Comparison of ENCODE assay signal across 8 mouse cellular contexts in genomic region chr4:58266294-58266693, GRCm38 (mm10). TPM values are rescaled to one million over a fixed set of nuclear protein-coding genes. Genes with fewer than 3 reads are reported as not detected.
DNase-seq lines count a peak whose midpoint lies in the region; ATAC-seq and TF ChIP-seq lines count a peak whose summit lies in the region.
"Had no signal": no experiment of that assay in that cellular context is flagged by ENCODE, and none has a peak within 500 bp of the region (broad histone marks: within the 10 kb centered on the region; RNA-seq: fewer than 3 reads in every experiment).

No protein-coding gene starts in this region.

- peak; percentile 34 for DNase-seq in kidney, adult 2 months
- peak; percentile 49 for DNase-seq in urinary bladder, postnatal 14 days (ENCODE audit: low spot score)
- DNase-seq in urinary bladder, postnatal 4 days (ENCODE audit: low spot score in 2 of 2) = no peak
- DNase-seq in left cerebral cortex, postnatal 25 days (ENCODE audit: low spot score in 2 of 2) = peak; percentile 26 to 42

- peak; percentile 65 for TF ChIP-seq CTCF in kidney, adult 2 months (conservative IDR thresholded peaks at IDR 0.05; ENCODE audit: insufficient read depth, insufficient read length, low read depth, low read length)
- peak; percentile 65 for TF ChIP-seq CTCF in cortical plate, adult 2 months (IDR thresholded peaks at IDR 0.05; ENCODE audit: extremely low read depth, insufficient read depth, low read length)

- H3K9ac ChIP-seq in kidney, embryonic 16.5 days (replicated peaks; ENCODE audit: low read length) = no peak overlapping the region

- H3K4me1 ChIP-seq in kidney, adult 2 months (ENCODE audit: control insufficient read depth, insufficient read depth, low read length) = no peaks in the 10 kb centered on the region
- H3K4me1 ChIP-seq in kidney, embryonic 16.5 days (ENCODE audit: insufficient read depth, low read length) = no peaks in the 10 kb centered on the region
- no peaks in the 10 kb centered on the region for H3K4me1 ChIP-seq in cortical plate, adult 2 months (ENCODE audit: control insufficient read depth, insufficient read depth, low read length)

- intact Hi-C loops in left cerebral cortex, postnatal 25 days (cut with DNase I) = loop anchor here (1.0 to 10.0 kb wide), 2 partner anchors 289 to 483 kb away; partner anchors contain the start of gene Lpar1

- no peak overlapping the region for H3K4me2 ChIP-seq in kidney, embryonic 16.5 days (replicated peaks; ENCODE audit: low read depth, low read length)

- WGBS in kidney, adult 2 months = 49% methylated on average over 7 of the region's 7 CpGs
- 44% methylated on average over 7 of the region's 7 CpGs for WGBS in kidney, embryonic 16.5 days

- H3K27ac ChIP-seq in kidney, adult 2 months (ENCODE audit: insufficient read depth, low read depth, low read length) = no peak overlapping the region
- no peak overlapping the region for H3K27ac ChIP-seq in kidney, embryonic 16.5 days (ENCODE audit: low read length)
- no peak overlapping the region for H3K27ac ChIP-seq in cortical plate, adult 2 months (ENCODE audit: insufficient read depth, low read length)

- H3K9me3 ChIP-seq in kidney, embryonic 16.5 days (ENCODE audit: low read length) = no peaks in the 10 kb centered on the region

- ATAC-seq in kidney, embryonic 16.5 days (ENCODE audit: low FRiP score, low TSS enrichment) = no peak
- ATAC-seq in activated CD4-positive, CD25-positive, alpha-beta regulatory T cell, adult 4 months = no peak

- H3K27me3 ChIP-seq in kidney, adult 2 months (replicated peaks; ENCODE audit: control insufficient read depth, insufficient read depth, low read length) = no peaks in the 10 kb centered on the region
- no peaks in the 10 kb centered on the region for H3K27me3 ChIP-seq in kidney, embryonic 16.5 days (ENCODE audit: insufficient read depth, low read length)

- no peaks in the 10 kb centered on the region for H3K36me3 ChIP-seq in kidney, adult 2 months (ENCODE audit: control insufficient read depth, insufficient read depth, low read length)
- H3K36me3 ChIP-seq in kidney, embryonic 16.5 days (ENCODE audit: insufficient read depth, low read length) = no peaks in the 10 kb centered on the region

- TF ChIP-seq POLR2A in kidney, adult 2 months (IDR thresholded peaks at IDR 0.05; ENCODE audit: low read depth, low read length) = no peak
- no peak for TF ChIP-seq POLR2A in cortical plate, adult 2 months (IDR thresholded peaks at IDR 0.05; ENCODE audit: extremely low read depth, insufficient read depth, low read length)

- H3K4me3 ChIP-seq in kidney, adult 2 months (ENCODE audit: insufficient read depth, low read depth, low read length) = no peak overlapping the region
- no peak overlapping the region for H3K4me3 ChIP-seq in kidney, embryonic 16.5 days (ENCODE audit: low read length)
- no peak overlapping the region for H3K4me3 ChIP-seq in cortical plate, adult 2 months (ENCODE audit: insufficient read depth, low read length)
- H3K4me3 ChIP-seq: myocyte had no signal

RNA-seq across cellular contexts. Expression of gene Musk, which starts 19.5 kb away (rescaled TPM):
- 0.26 and 0.38 TPM in 2 replicates for polyA plus RNA-seq in kidney, adult 2 months (2012; rRNA removed)
- polyA plus RNA-seq in kidney, embryonic 16.5 days (2015; fragmentation: Nextera tagmentation; extraction: Ambion mirVana) = 0.17 and 0.31 TPM in 2 replicates
- polyA plus RNA-seq in cortical plate, adult 2 months (2012; rRNA removed) = 0.26 and 0.67 TPM in 2 replicates
- 1 to 10 TPM; 2.1 to 2.3 TPM for total RNA-seq in left cerebral cortex, postnatal 25 days (2021)
- polyA plus RNA-seq in activated CD4-positive, CD25-positive, alpha-beta regulatory T cell, adult 4 months (2017; shearing (Covaris generic)) = not detected

RNA-seq across cellular contexts. Expression of gene Svep1, which starts 59.6 kb away (rescaled TPM):
- polyA plus RNA-seq in kidney, adult 2 months (2012; rRNA removed) = 8.9 and 10.6 TPM in 2 replicates
- polyA plus RNA-seq in kidney, embryonic 16.5 days (2015; fragmentation: Nextera tagmentation; extraction: Ambion mirVana) = 3.1 and 3.6 TPM in 2 replicates
- polyA plus RNA-seq in cortical plate, adult 2 months (2012; rRNA removed) = 0.23 and 0.31 TPM in 2 replicates
- 1 to 10 TPM in 1 of 2 experiments, under 1 TPM in 1; 0.96 to 1.0 TPM for total RNA-seq in left cerebral cortex, postnatal 25 days (2021)
- polyA plus RNA-seq in activated CD4-positive, CD25-positive, alpha-beta regulatory T cell, adult 4 months (2017; shearing (Covaris generic)) = not detected

Comparison
In these comparisons a context has a peak if more than half of its experiments do, and no peak if none do; other contexts are left out.
1. DNase-seq: peak in kidney, adult 2 months (single experiment), urinary bladder, postnatal 14 days (single experiment) and left cerebral cortex, postnatal 25 days (2 of 2); none in urinary bladder, postnatal 4 days (0 of 2).